Mouse (Mus musculus) thymus, adult 2 months (tissue): ENCODE measurements around the gene Cope.

Experiments used
- CTCF ChIP-seq: fragments of 200-500 bp; IDR thresholded peaks from 2 replicates; pipeline ENCODE4 v1.5.1; 2012; ENCODE audit warnings: mild to moderate bottlenecking, control low read depth, low read length, moderate library complexity, borderline replicate concordance; ENCODE audit not compliant: control insufficient read depth, poor library complexity, insufficient read depth; ENCODE audit errors: extremely low read depth
- POLR2A ChIP-seq: fragments of 200-500 bp; IDR thresholded peaks from 2 replicates; pipeline ENCODE4 v1.6.1; 2012; ENCODE audit warnings: mild to moderate bottlenecking, low read length, control low read depth, moderate library complexity; ENCODE audit not compliant: control insufficient read depth, poor library complexity, insufficient read depth; ENCODE audit errors: extremely low read depth

GRCm38 (mm10) chr8:70313399-70313798 is 11.1 kb downstream of the Cope start:
- TF ChIP-seq CTCF (no peak), POLR2A (no peak)
